Mouse (Mus musculus) embryonic facial prominence, embryonic 13.5 days (tissue): Measurements from ENCODE around the gene Tcl1b3. TPM values are rescaled to one million over a fixed set of nuclear protein-coding genes. Genes with fewer than 3 reads are reported as not detected.
"Not testable (repeated sequence)": the region's sequence is repeated elsewhere in the genome, so short reads cannot be mapped to it uniquely, and the experiment has no call there.

Experiments used
- ATAC-seq: fragments of 200-750 bp; cut with Nextera tagmentation; 2 replicates; pipeline ENCODE4 v1.8.0; 2017; ENCODE audit warnings: low read depth; ENCODE audit not compliant: insufficient number of reproducible peaks, insufficient read depth, low FRiP score, low TSS enrichment
- H3K27ac ChIP-seq: fragments of 300-500 bp; sonication (generic); 2 replicates; pipeline ENCODE4 v1.5.1; 2015; ENCODE audit warnings: moderate library complexity, mild to moderate bottlenecking, inconsistent platforms
- H3K27me3 ChIP-seq: fragments of 300-500 bp; sonication (generic); 2 replicates; pipeline ENCODE4 v1.6.1; 2015; ENCODE audit warnings: mild to moderate bottlenecking, inconsistent platforms
- H3K36me3 ChIP-seq: fragments of 300-500 bp; sonication (generic); 2 replicates; pipeline ENCODE4 v1.6.1; 2015; ENCODE audit warnings: mild to moderate bottlenecking, inconsistent platforms
- H3K4me1 ChIP-seq: fragments of 300-500 bp; sonication (generic); 2 replicates; pipeline ENCODE4 v1.6.1; 2015; ENCODE audit warnings: inconsistent platforms
- H3K4me2 ChIP-seq: fragments of 300-500 bp; sonication (generic); 2 replicates; pipeline ENCODE4 v1.6.1; 2015; ENCODE audit warnings: moderate library complexity, mild to moderate bottlenecking, inconsistent platforms
- H3K4me3 ChIP-seq: fragments of 300-500 bp; sonication (generic); 2 replicates; pipeline ENCODE4 v1.5.1; 2015; ENCODE audit warnings: mild to moderate bottlenecking, inconsistent platforms
- H3K9ac ChIP-seq: fragments of 300-500 bp; sonication (generic); 2 replicates; pipeline ENCODE4 v1.6.1; 2015; ENCODE audit warnings: mild to moderate bottlenecking, inconsistent platforms
- H3K9me3 ChIP-seq: fragments of 300-500 bp; sonication (generic); 2 replicates; pipeline ENCODE4 v1.6.1; 2016; ENCODE audit warnings: inconsistent platforms
- WGBS: fragments of 180-500 bp; shearing (Covaris S2); methylation state at CpG from one replicate; pipeline ENCODE4 v1.1.7; 2015; ENCODE audit warnings: mixed read lengths; 5-methylcytosine and 5-hydroxymethylcytosine counted together
- polyA plus RNA-seq: library from polyadenylated mRNA; unstranded; fragments of >200 nt; fragmentation: Nextera tagmentation; extraction: Ambion mirVana; gene quantifications from 2 replicates; pipeline ENCODE4 v1.2.1, GENCODE M21; 2015

Tcl1b3 gene
- polyA plus RNA-seq, 1 experiment from 2014 or later, result not detected

DNA sequence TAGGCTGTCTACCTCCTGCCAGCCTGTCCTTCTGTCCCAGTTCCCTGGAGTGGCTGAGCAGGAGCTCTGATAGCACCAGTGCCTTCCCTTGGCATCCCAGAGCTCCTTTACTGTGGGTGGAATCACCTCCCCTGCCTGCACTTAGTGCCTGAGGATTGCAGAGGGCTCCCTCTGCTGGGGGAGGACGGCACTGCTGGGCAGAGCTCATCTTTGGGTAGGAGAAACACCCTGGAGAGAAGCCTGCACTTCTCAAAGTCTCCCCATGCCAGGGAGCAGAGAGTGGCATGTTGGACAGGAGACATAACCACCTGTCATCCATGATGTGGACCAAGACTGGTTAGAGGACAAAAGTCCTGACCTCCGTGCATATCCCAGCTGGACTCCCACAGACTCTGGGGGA, 1.9 kb upstream of the Tcl1b3 start:
- H3K27me3 ChIP-seq, H3K4me2 ChIP-seq, H3K9ac ChIP-seq, H3K4me1 ChIP-seq, H3K9me3 ChIP-seq, H3K36me3 ChIP-seq, H3K27ac ChIP-seq, ATAC-seq, H3K4me3 ChIP-seq: not testable (repeated sequence)
- WGBS, result 54% methylated on average over 2 of the region's 2 CpGs

DNA sequence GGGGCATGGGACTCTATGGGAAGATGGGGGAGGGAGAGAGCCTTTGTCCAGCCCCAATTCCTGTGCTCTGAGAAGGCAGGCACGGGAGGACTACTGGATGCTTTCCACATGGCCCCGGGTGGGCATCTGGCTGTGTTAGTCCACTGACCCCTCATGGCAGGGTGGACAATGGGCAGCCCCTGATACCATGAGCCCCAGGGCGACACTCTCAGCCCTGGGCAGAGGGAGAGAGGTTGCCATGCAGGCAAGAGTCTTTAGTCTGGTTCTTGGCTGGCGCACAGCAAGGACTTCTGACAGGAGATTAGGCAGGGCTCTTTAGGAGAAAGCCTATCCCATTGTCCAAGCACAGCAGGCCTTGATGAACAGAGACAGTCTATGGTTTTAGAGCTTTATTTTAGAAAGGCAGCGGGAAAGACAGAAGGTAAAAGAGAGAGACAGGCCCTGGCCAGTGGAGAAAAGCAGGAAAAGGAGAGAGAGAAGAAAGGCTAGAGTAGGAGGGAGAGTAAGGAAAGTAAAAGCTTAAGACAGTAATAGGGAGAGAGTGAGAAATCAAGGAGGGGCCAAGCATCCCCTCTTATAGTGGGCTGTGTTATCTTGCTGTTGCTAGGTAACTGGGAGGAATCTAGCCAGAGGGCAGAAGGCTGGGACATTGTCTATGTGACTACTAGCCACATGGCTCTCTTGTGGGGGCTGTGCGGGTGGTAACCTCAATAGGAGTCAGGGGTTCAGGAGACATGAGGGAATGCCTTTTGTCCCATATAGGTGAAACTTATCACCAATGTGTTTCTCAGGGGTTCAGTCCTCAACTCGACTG, 9.0 kb downstream of the Tcl1b3 start:
- H3K9ac ChIP-seq, ATAC-seq, H3K4me1 ChIP-seq, H3K9me3 ChIP-seq, H3K4me3 ChIP-seq, H3K36me3 ChIP-seq, H3K27me3 ChIP-seq, H3K4me2 ChIP-seq, H3K27ac ChIP-seq: not testable (repeated sequence)
- WGBS, result 39% methylated on average over 7 of the region's 7 CpGs

DNA sequence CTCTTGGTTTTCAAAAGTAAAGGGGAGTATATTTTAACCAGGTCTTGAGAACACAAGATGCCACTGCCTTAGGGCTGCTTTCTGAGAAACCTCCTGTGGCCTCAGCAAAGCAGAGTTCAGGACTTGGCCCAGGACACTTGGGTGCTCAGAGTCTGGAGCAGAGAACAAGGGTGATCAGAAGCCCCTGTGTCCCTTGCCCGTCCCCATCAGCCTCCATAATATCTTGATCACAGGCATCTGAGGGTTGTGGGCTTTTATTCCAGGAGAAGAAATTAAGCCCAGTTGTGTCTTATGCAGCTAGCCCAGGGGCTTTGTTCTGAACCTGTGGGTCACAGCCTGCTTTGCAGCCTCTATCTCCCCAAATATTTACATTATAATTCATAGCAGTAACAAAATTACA, 10.8 kb downstream of the Tcl1b3 start, which contains the start of gene Tcl1b4:
TSS of gene Tcl1b4 (plus strand) at position 301 of the 400 bp plus-strand sequence.
- not testable (repeated sequence) for H3K4me3 ChIP-seq, H3K4me1 ChIP-seq, H3K36me3 ChIP-seq, H3K27me3 ChIP-seq, H3K9me3 ChIP-seq, H3K9ac ChIP-seq, H3K4me2 ChIP-seq, H3K27ac ChIP-seq, ATAC-seq
- 81% methylated on average over 1 of the region's 1 CpGs for WGBS

DNA sequence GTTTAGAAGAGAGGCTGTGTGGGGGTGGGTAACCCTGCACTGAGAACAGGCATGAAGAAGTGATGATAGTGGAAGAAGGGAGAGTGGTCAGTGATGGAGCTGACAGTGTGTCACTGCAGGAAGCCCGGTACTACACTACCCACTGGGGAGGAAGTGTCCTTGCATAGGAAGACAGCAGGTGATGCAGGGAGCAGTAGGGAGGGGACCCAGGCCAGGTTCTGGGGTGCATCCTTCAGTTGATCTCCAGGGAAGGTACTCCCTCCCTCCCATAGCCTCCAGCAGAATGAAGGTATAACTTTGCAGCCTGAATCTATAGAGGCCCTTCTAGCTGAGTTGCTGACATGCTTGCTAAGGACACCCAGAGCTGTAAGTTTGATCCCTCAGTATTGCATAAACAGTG, 16.2 kb downstream of the Tcl1b3 start:
- H3K4me2 ChIP-seq, result no peak overlapping the region
- H3K4me3 ChIP-seq, result no peak overlapping the region
- no peak overlapping the region for H3K9ac ChIP-seq
- H3K27me3 ChIP-seq, result no peaks in the 10 kb centered on the region
- 71% methylated on average over 1 of the region's 1 CpGs for WGBS
- no peaks in the 10 kb centered on the region for H3K4me1 ChIP-seq
- no peaks in the 10 kb centered on the region for H3K9me3 ChIP-seq
- no peak for ATAC-seq
- H3K27ac ChIP-seq, result no peak overlapping the region
- H3K36me3 ChIP-seq, result no peaks in the 10 kb centered on the region

DNA sequence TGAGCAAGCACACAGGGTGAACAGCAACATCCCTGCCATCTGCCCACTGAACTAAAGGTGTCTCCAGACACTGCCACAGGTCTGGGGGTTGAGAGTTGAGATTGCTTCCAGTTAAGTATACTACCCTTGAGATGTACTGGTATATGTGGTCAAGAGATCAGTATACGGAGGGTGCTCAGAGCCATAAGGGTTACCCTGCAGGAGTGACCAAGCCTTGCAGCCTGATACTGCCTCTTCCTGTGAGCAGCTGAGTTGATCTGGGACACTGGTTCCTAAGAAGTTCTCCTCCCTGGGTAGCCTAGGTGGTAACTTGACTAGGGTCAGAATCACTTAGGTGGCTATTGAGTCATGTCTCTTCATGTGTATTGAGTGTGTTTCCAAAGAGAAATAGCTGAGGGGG, 17.6 kb downstream of the Tcl1b3 start:
- Histone ChIP-seq H3K36me3 (no peaks in the 10 kb centered on the region), H3K9me3 (no peaks in the 10 kb centered on the region), H3K4me2 (no peak overlapping the region), H3K4me1 (no peaks in the 10 kb centered on the region), H3K27ac (no peak overlapping the region), H3K9ac (no peak overlapping the region), H3K4me3 (no peak overlapping the region), H3K27me3 (no peaks in the 10 kb centered on the region)
- ATAC-seq, result no peak
- WGBS, result 93% methylated on average over 1 of the region's 1 CpGs

DNA sequence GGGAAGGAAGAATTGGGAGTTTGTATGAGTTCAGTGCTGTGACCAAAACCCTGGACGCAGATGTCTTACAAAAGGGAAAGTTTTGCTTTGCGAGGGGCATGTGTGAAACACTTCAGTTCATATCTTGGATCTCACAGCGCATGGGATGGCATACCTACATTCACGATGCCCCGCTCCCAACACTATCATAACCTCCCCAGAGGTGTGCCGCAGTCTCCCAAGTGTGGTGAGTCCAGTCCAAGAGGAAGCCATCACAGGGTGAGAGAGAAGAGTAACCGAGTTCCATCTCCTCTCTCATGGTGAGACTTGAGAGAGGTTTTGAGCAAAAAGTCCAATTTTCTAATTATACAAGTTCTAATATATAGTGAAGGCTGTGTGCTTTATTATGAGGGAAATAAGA, 18.4 kb downstream of the Tcl1b3 start:
- 95% methylated on average over 7 of the region's 7 CpGs for WGBS
- Histone ChIP-seq H3K27me3 (no peaks in the 10 kb centered on the region), H3K4me3 (no peak overlapping the region), H3K4me2 (no peak overlapping the region), H3K27ac (no peak overlapping the region), H3K36me3 (no peaks in the 10 kb centered on the region), H3K4me1 (no peaks in the 10 kb centered on the region), H3K9ac (no peak overlapping the region), H3K9me3 (no peaks in the 10 kb centered on the region)
- ATAC-seq, result no peak

DNA sequence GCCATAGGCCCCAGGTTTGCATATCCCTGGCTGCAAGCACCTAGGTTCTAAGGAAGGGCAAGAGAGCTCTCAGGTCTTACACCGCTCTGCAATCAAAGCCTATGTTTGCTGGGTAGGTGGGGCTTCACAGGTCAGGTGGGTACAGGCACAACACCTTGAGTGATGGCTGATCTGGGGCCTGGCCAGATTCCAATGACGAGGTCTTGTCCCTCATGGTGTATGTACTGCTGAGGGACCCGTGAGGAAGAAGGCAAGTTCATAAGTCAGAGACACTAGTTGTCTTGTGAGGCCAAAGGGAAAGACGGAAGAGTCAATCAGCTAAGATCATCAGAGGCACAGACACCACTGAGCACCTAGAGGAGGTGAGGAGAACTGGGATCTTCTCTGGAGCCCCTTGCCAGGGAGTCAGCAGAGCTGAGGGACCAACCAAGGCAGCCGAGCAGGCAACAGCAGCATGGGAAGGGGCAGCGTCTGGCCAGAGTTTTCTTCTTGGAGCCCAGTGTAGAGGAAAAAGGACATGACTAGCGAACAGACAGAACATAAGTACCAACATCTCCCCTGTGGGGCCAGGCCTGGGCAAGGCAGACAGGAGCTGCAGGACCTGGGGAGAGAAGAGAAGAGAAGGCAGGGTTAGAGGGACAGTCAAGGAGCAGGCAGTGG, 26.4 kb downstream of the Tcl1b3 start:
- Histone ChIP-seq H3K4me2 (no peak overlapping the region), H3K4me1 (no peaks in the 10 kb centered on the region), H3K36me3 (no peaks in the 10 kb centered on the region), H3K27ac (no peak overlapping the region), H3K4me3 (no peak overlapping the region), H3K9me3 (no peaks in the 10 kb centered on the region), H3K9ac (no peak overlapping the region), H3K27me3 (no peaks in the 10 kb centered on the region)
- no peak for ATAC-seq
- 83% methylated on average over 7 of the region's 7 CpGs for WGBS

DNA sequence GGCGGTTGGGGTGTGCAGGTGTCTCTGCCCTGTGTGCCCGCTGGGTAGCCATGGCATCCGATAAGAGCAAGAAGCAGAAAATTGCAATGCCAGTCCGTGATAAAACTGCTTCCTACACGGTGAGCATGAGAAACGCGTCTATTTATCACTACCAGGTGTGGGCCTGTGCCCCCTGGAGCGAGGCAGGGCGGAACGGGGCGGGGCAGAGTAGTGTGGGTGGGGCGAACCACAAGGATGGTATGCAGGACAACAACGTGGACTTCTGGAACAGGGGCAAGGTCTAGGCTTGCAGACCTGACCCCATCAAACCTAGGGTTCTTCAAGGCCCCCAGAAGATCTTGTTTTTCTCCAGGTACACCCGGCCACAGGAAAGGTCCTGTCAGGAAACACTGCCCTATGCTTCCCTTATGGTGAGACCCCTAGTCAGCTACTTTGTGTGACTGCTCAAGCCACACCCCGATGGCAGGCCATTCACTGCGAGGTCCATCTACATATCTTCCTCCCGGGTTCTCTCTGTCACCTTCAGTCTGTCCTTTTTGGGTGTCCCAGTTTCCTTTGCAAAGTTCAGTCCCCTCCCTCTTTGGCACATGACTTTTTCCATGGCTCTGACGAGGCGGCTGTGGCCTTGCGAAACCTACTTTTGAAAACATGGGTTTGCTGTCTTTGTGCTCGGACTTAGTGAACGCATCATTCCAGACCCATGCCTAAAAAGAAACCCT, 31.9 kb downstream of the Tcl1b3 start, which contains the start of gene Tcl1:
TSS of gene Tcl1 (minus strand) at position 193 of the 719 bp plus-strand sequence.
- Histone ChIP-seq H3K27ac (no peak within 1 kb of the TSS), H3K4me3 (no peak within 1 kb of the TSS), H3K9ac (no peak within 1 kb of the TSS), H3K36me3 (no peaks in the 10 kb centered on the region), H3K27me3 (no peaks in the 10 kb centered on the region), H3K4me1 (no peaks in the 10 kb centered on the region), H3K9me3 (no peaks in the 10 kb centered on the region), H3K4me2 (no peak within 1 kb of the TSS)
- ATAC-seq, result no peak
- 84% methylated on average over 22 of the region's 22 CpGs for WGBS

DNA sequence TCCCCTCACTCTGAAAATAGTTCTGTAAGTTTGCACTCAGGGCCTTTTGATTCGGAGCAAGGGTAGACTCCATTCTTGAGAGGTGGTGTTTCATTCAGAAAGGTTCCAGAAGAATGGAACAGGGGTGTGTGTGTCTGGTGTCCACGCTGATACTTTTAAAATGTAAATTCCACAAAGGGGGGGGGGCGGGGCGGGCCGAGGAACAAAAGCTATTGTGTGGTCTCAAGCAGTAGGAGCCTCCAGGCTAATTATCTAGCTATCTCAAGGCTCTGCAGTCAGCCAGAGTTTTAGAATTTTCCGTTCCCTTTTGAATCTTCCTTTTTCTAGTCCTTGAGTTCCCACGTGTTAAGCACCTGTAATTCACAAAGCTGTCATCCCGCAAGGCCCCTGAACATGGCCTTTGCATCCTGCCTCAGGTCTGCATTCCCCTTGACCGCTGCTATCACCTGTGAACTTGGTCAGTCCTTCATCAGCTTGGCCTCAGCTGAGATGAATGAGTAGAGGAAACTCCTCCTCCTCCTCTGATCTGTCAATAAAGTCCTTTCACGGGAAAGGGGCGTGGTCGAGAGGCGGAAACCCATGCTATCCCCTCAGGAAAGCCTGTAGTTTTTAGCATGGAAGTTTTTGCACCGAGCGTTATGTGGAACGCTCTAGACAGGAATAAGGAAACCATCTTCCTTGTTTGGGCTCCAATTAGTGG, 33.9 kb downstream of the Tcl1b3 start:
- no peaks in the 10 kb centered on the region for H3K4me1 ChIP-seq
- no peaks in the 10 kb centered on the region for H3K9me3 ChIP-seq
- no peaks in the 10 kb centered on the region for H3K27me3 ChIP-seq
- WGBS, result 49% methylated on average over 16 of the region's 16 CpGs
- no peaks in the 10 kb centered on the region for H3K36me3 ChIP-seq
- no peak for ATAC-seq
- no peak overlapping the region for H3K27ac ChIP-seq
- H3K4me3 ChIP-seq, result no peak overlapping the region
- H3K4me2 ChIP-seq, result no peak overlapping the region
- H3K9ac ChIP-seq, result no peak overlapping the region

DNA sequence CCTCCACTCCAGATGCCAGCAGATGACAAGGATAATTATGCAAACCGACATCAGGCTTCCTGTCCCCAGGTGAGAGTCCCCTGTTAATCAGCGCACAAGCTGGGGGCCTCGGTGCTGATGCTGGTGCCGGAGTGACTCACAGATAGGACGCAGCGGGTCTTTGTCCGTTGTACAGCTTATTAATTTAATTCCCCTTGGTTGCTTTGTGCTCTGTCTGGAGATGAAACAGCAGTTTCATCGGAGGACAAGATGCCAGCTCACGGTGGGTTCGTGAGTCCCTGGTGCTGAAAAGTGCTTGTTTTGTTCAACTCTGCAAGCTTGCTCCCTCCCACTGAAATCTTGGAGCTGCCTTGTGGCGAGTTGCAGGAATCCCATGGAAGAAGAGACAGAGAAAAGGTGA, 43.5 kb downstream of the Tcl1b3 start:
- H3K4me2 ChIP-seq, result no peak overlapping the region
- H3K9me3 ChIP-seq, result no peaks in the 10 kb centered on the region
- H3K27ac ChIP-seq, result no peak overlapping the region
- no peaks in the 10 kb centered on the region for H3K36me3 ChIP-seq
- H3K27me3 ChIP-seq, result no peaks in the 10 kb centered on the region
- 52% methylated on average over 11 of the region's 11 CpGs for WGBS
- H3K4me3 ChIP-seq, result no peak overlapping the region
- no peak for ATAC-seq
- no peaks in the 10 kb centered on the region for H3K4me1 ChIP-seq
- no peak overlapping the region for H3K9ac ChIP-seq

DNA sequence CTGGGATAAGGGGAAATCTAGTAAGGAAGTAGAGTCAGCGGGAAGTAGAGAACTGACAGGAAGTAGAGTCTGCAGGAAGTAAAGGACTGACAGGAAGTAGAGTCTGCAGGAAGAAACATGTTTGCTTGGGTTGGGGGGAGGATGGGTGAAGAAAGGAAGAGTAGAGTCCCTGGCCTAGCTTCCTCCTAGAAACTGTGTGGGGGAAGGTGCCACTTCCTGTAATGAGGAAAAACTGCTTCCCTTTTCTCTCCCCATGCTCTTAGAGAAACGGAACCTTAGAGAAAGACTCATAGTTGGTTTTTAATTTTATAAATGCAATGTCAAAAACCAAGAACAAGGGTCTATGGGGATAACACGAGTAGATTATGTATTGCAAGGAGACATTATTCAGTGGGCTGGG, 44.2 kb downstream of the Tcl1b3 start:
- Histone ChIP-seq H3K9me3 (0 out of 2 replicates have a peak, but pooled peaks cover 2% of the 10 kb centered on the region), H3K36me3 (no peaks in the 10 kb centered on the region), H3K27me3 (no peaks in the 10 kb centered on the region), H3K9ac (no peak overlapping the region), H3K27ac (no peak overlapping the region), H3K4me1 (no peaks in the 10 kb centered on the region), H3K4me3 (no peak overlapping the region), H3K4me2 (no peak overlapping the region)
- 75% methylated on average over 3 of the region's 3 CpGs for whole genome bisulfite sequencing
- ATAC-seq, result no peak
